Mouse (Mus musculus): ENCODE data around the gene Hes3.

Hes3 gene

GRCm38 (mm10) chr4:152291562-152291961, at the start of gene Hes3:
TSS of gene Hes3 (minus strand) at chr4:152291662.
- DNase-seq (ENCODE audit: low read depth): no peak

- DNase-seq (ENCODE audit: low read depth): no peak
These were observed 49.3 kb upstream of the Hes3 start for GRCm38 (mm10) chr4:152340584-152341284.

GRCm38 (mm10) chr4:152339293-152339790, 47.9 kb upstream of the Hes3 start:
- DNase-seq (ENCODE audit: low read depth): no peak

GRCm38 (mm10) chr4:152338419-152339292, 47.2 kb upstream of the Hes3 start, which contains the start of gene Chd5:
TSS of gene Chd5 (plus strand) at chr4:152338651.
- DNase-seq (ENCODE audit: low read depth): no peak

- no peak for DNase-seq (ENCODE audit: low read depth)
These were observed 46.3 kb upstream of the Hes3 start for GRCm38 (mm10) chr4:152337772-152338171.

GRCm38 (mm10) chr4:152333587-152333986, 42.1 kb upstream of the Hes3 start:
- DNase-seq (ENCODE audit: low read depth): no peak

- peak; percentile 60 for DNase-seq (ENCODE audit: low read depth)
These were observed 41.5 kb upstream of the Hes3 start for GRCm38 (mm10) chr4:152332952-152333351.

- no peak for DNase-seq (ENCODE audit: low read depth)
These were observed 37.2 kb upstream of the Hes3 start for GRCm38 (mm10) chr4:152328691-152329090.

GRCm38 (mm10) chr4:152326543-152326942, 35.1 kb upstream of the Hes3 start:
- no peak for DNase-seq (ENCODE audit: low read depth)

- peak; percentile 95 for DNase-seq (ENCODE audit: low read depth)
These were observed 34.3 kb upstream of the Hes3 start, which contains the start of gene Rpl22 for GRCm38 (mm10) chr4:152325574-152326411. TSS of gene Rpl22 (plus strand) at chr4:152325742.

- DNase-seq (ENCODE audit: low read depth): no peak
These were observed 33.4 kb upstream of the Hes3 start for GRCm38 (mm10) chr4:152324641-152325562.

GRCm38 (mm10) chr4:152321464-152321863, 30.0 kb upstream of the Hes3 start:
- DNase-seq (ENCODE audit: low read depth): no peak

GRCm38 (mm10) chr4:152318517-152319234, 27.2 kb upstream of the Hes3 start, which contains the start of gene Rnf207:
TSS of gene Rnf207 (minus strand) at chr4:152318993.
- no peak for DNase-seq (ENCODE audit: low read depth)

- DNase-seq (ENCODE audit: low read depth): no peak
These were observed 26.2 kb upstream of the Hes3 start for GRCm38 (mm10) chr4:152317631-152318033.

- DNase-seq (ENCODE audit: low read depth): no peak
These were observed 24.2 kb upstream of the Hes3 start for GRCm38 (mm10) chr4:152315498-152316213.

- no peak for DNase-seq (ENCODE audit: low read depth)
These were observed 22.5 kb upstream of the Hes3 start for GRCm38 (mm10) chr4:152313934-152314333.

GRCm38 (mm10) chr4:152313211-152313632, 21.8 kb upstream of the Hes3 start:
- DNase-seq (ENCODE audit: low read depth): no peak

GRCm38 (mm10) chr4:152312186-152312585, 20.7 kb upstream of the Hes3 start:
- no peak for DNase-seq (ENCODE audit: low read depth)

- DNase-seq (ENCODE audit: low read depth): no peak
These were observed 16.1 kb upstream of the Hes3 start for GRCm38 (mm10) chr4:152307542-152307941.
